Mouse (Mus musculus): ENCODE measurements around the gene Foxk1.
A peak's percentile ranks its signal among the peaks of the same experiment; 100 is the strongest.

Gene Foxk1

GRCm38 (mm10) chr5:142400981-142401640 is at the start of gene Foxk1:
Gene Foxk1 (plus strand): TSS chr5:142401497.
- ATAC-seq (ENCODE audit: insufficient number of reproducible peaks, low FRiP score, low TSS enrichment): peak; percentile 82

GRCm38 (mm10) chr5:142352336-142352892 is 48.9 kb upstream of the Foxk1 start:
- ATAC-seq (ENCODE audit: insufficient number of reproducible peaks, low FRiP score, low TSS enrichment): no peak

GRCm38 (mm10) chr5:142355144-142355543 is 46.2 kb upstream of the Foxk1 start:
- no peak for ATAC-seq (ENCODE audit: insufficient number of reproducible peaks, low FRiP score, low TSS enrichment)

GRCm38 (mm10) chr5:142361166-142361565 is 40.1 kb upstream of the Foxk1 start:
- no peak for ATAC-seq (ENCODE audit: insufficient number of reproducible peaks, low FRiP score, low TSS enrichment)

- ATAC-seq (ENCODE audit: insufficient number of reproducible peaks, low FRiP score, low TSS enrichment): no peak
Observed at GRCm38 (mm10) chr5:142362894-142363293, 38.4 kb upstream of the Foxk1 start.

GRCm38 (mm10) chr5:142364095-142364494 is 37.2 kb upstream of the Foxk1 start:
- no peak for ATAC-seq (ENCODE audit: insufficient number of reproducible peaks, low FRiP score, low TSS enrichment)

GRCm38 (mm10) chr5:142367085-142368081 is 33.9 kb upstream of the Foxk1 start:
- peak; percentile 90 for ATAC-seq (ENCODE audit: insufficient number of reproducible peaks, low FRiP score, low TSS enrichment)

GRCm38 (mm10) chr5:142368122-142368521 is 33.2 kb upstream of the Foxk1 start:
- no peak for ATAC-seq (ENCODE audit: insufficient number of reproducible peaks, low FRiP score, low TSS enrichment)

GRCm38 (mm10) chr5:142370406-142371171 is 30.7 kb upstream of the Foxk1 start:
- no peak for ATAC-seq (ENCODE audit: insufficient number of reproducible peaks, low FRiP score, low TSS enrichment)

GRCm38 (mm10) chr5:142371172-142372155 is 29.8 kb upstream of the Foxk1 start:
- ATAC-seq (ENCODE audit: insufficient number of reproducible peaks, low FRiP score, low TSS enrichment): no peak

GRCm38 (mm10) chr5:142372207-142372606 is 29.1 kb upstream of the Foxk1 start:
- ATAC-seq (ENCODE audit: insufficient number of reproducible peaks, low FRiP score, low TSS enrichment): no peak

GRCm38 (mm10) chr5:142374343-142374742 is 27.0 kb upstream of the Foxk1 start:
- no peak for ATAC-seq (ENCODE audit: insufficient number of reproducible peaks, low FRiP score, low TSS enrichment)

GRCm38 (mm10) chr5:142375641-142376040 is 25.7 kb upstream of the Foxk1 start:
- ATAC-seq (ENCODE audit: insufficient number of reproducible peaks, low FRiP score, low TSS enrichment): no peak

GRCm38 (mm10) chr5:142376071-142376470 is 25.2 kb upstream of the Foxk1 start:
- ATAC-seq (ENCODE audit: insufficient number of reproducible peaks, low FRiP score, low TSS enrichment): no peak

GRCm38 (mm10) chr5:142378068-142378467 is 23.2 kb upstream of the Foxk1 start:
- no peak for ATAC-seq (ENCODE audit: insufficient number of reproducible peaks, low FRiP score, low TSS enrichment)

- no peak for ATAC-seq (ENCODE audit: insufficient number of reproducible peaks, low FRiP score, low TSS enrichment)
Observed at GRCm38 (mm10) chr5:142380491-142380890, 20.8 kb upstream of the Foxk1 start.

- no peak for ATAC-seq (ENCODE audit: insufficient number of reproducible peaks, low FRiP score, low TSS enrichment)
Observed at GRCm38 (mm10) chr5:142384911-142385660, 16.2 kb upstream of the Foxk1 start.

- ATAC-seq (ENCODE audit: insufficient number of reproducible peaks, low FRiP score, low TSS enrichment): no peak
Observed at GRCm38 (mm10) chr5:142386329-142386728, 15.0 kb upstream of the Foxk1 start.
